Mouse (Mus musculus) erythroblast, embryonic 14.5 days (primary cell): ENCODE results near the gene Thumpd2.

ENCODE experiments used
- GATA1 ChIP-seq: IDR thresholded peaks from 2 replicates; pipeline ENCODE4 v1.6.1; 2012; ENCODE audit warnings: low read length, inconsistent platforms, mixed read lengths
- TAL1 ChIP-seq: IDR thresholded peaks from 3 replicates; pipeline ENCODE4 v1.6.1; 2012; ENCODE audit warnings: low read length, inconsistent platforms, mixed read lengths

- no peak for TF ChIP-seq GATA1
- no peak for TF ChIP-seq TAL1
Measured at GRCm38 (mm10) chr17:81009112-81009511, 55.8 kb downstream of the Thumpd2 start.
